Mouse (Mus musculus): Measurements from ENCODE around the gene Spg21. TPM values are rescaled to one million over a fixed set of nuclear protein-coding genes. Genes with fewer than 3 reads are reported as not detected.

Gene Spg21
- polyA plus RNA-seq, 1 experiment, result 34.3 TPM

GRCm38 (mm10) chr9:65520505-65520876 is 59.7 kb downstream of the Spg21 start:
- TF ChIP-seq POLR2A (IDR thresholded peaks at IDR 0.05; ENCODE audit: low read depth, low read length) (no peak), CTCF (conservative IDR thresholded peaks at IDR 0.05; ENCODE audit: insufficient read depth, insufficient read length, low read depth, low read length) (no peak)
- DNase-seq, result no peak
- WGBS, result 19% methylated on average over 11 of the region's 11 CpGs
- no peaks in the 10 kb centered on the region for H3K4me1 ChIP-seq (ENCODE audit: control insufficient read depth, insufficient read depth, low read length)
- H3K36me3 ChIP-seq (ENCODE audit: control insufficient read depth, insufficient read depth, low read length), result no peaks in the 10 kb centered on the region
- no peak overlapping the region for H3K27ac ChIP-seq (ENCODE audit: insufficient read depth, low read depth, low read length)
- H3K4me3 ChIP-seq (ENCODE audit: insufficient read depth, low read depth, low read length), result no peak overlapping the region
- no peaks in the 10 kb centered on the region; the same call in 1 of the 2 replicates for H3K27me3 ChIP-seq (replicated peaks; ENCODE audit: control insufficient read depth, insufficient read depth, low read length)

- Histone ChIP-seq H3K27me3 (replicated peaks; ENCODE audit: control insufficient read depth, insufficient read depth, low read length) (no peaks in the 10 kb centered on the region; the same call in 1 of the 2 replicates), H3K4me3 (ENCODE audit: insufficient read depth, low read depth, low read length) (no peak overlapping the region), H3K36me3 (ENCODE audit: control insufficient read depth, insufficient read depth, low read length) (no peaks in the 10 kb centered on the region), H3K4me1 (ENCODE audit: control insufficient read depth, insufficient read depth, low read length) (no peaks in the 10 kb centered on the region), H3K27ac (ENCODE audit: insufficient read depth, low read depth, low read length) (no peak overlapping the region)
- DNase-seq, result peak; percentile 88
- TF ChIP-seq POLR2A (IDR thresholded peaks at IDR 0.05; ENCODE audit: low read depth, low read length), result no peak
- TF ChIP-seq CTCF (conservative IDR thresholded peaks at IDR 0.05; ENCODE audit: insufficient read depth, insufficient read length, low read depth, low read length), result peak; percentile 98
- 24% methylated on average over 14 of the region's 14 CpGs for WGBS
These were observed 63.0 kb downstream of the Spg21 start for GRCm38 (mm10) chr9:65523611-65524364.

- Histone ChIP-seq H3K27ac (ENCODE audit: insufficient read depth, low read depth, low read length) (no peak overlapping the region), H3K27me3 (replicated peaks; ENCODE audit: control insufficient read depth, insufficient read depth, low read length) (no peaks in the 10 kb centered on the region), H3K36me3 (ENCODE audit: control insufficient read depth, insufficient read depth, low read length) (no peaks in the 10 kb centered on the region), H3K4me3 (ENCODE audit: insufficient read depth, low read depth, low read length) (no peak overlapping the region), H3K4me1 (ENCODE audit: control insufficient read depth, insufficient read depth, low read length) (no peaks in the 10 kb centered on the region)
- TF ChIP-seq CTCF (conservative IDR thresholded peaks at IDR 0.05; ENCODE audit: insufficient read depth, insufficient read length, low read depth, low read length), result no peak
- TF ChIP-seq POLR2A (IDR thresholded peaks at IDR 0.05; ENCODE audit: low read depth, low read length), result no peak
- WGBS, result 83% methylated on average over 10 of the region's 10 CpGs
- DNase-seq, result no peak
These were observed 64.9 kb downstream of the Spg21 start for GRCm38 (mm10) chr9:65525445-65526195.

- no peaks in the 10 kb centered on the region for H3K36me3 ChIP-seq (ENCODE audit: control insufficient read depth, insufficient read depth, low read length)
- H3K27me3 ChIP-seq (replicated peaks; ENCODE audit: control insufficient read depth, insufficient read depth, low read length), result no peaks in the 10 kb centered on the region
- DNase-seq, result no peak
- no peak overlapping the region for H3K27ac ChIP-seq (ENCODE audit: insufficient read depth, low read depth, low read length)
- TF ChIP-seq POLR2A (IDR thresholded peaks at IDR 0.05; ENCODE audit: low read depth, low read length), result no peak
- no peak for TF ChIP-seq CTCF (conservative IDR thresholded peaks at IDR 0.05; ENCODE audit: insufficient read depth, insufficient read length, low read depth, low read length)
- WGBS, result 77% methylated on average over 6 of the region's 6 CpGs
- no peak overlapping the region for H3K4me3 ChIP-seq (ENCODE audit: insufficient read depth, low read depth, low read length)
- H3K4me1 ChIP-seq (ENCODE audit: control insufficient read depth, insufficient read depth, low read length), result no peaks in the 10 kb centered on the region
These were observed 67.8 kb downstream of the Spg21 start for GRCm38 (mm10) chr9:65528417-65529038.

GRCm38 (mm10) chr9:65529659-65530058 is 68.9 kb downstream of the Spg21 start:
- no peaks in the 10 kb centered on the region for H3K27me3 ChIP-seq (replicated peaks; ENCODE audit: control insufficient read depth, insufficient read depth, low read length)
- no peak overlapping the region for H3K4me3 ChIP-seq (ENCODE audit: insufficient read depth, low read depth, low read length)
- H3K4me1 ChIP-seq (ENCODE audit: control insufficient read depth, insufficient read depth, low read length), result no peaks in the 10 kb centered on the region
- TF ChIP-seq CTCF (conservative IDR thresholded peaks at IDR 0.05; ENCODE audit: insufficient read depth, insufficient read length, low read depth, low read length) (no peak), POLR2A (IDR thresholded peaks at IDR 0.05; ENCODE audit: low read depth, low read length) (no peak)
- no peak overlapping the region for H3K27ac ChIP-seq (ENCODE audit: insufficient read depth, low read depth, low read length)
- DNase-seq, result no peak
- WGBS, result 79% methylated on average over 8 of the region's 8 CpGs
- H3K36me3 ChIP-seq (ENCODE audit: control insufficient read depth, insufficient read depth, low read length), result no peaks in the 10 kb centered on the region

- DNase-seq, result no peak
- H3K36me3 ChIP-seq (ENCODE audit: control insufficient read depth, insufficient read depth, low read length), result no peaks in the 10 kb centered on the region
- H3K4me1 ChIP-seq (ENCODE audit: control insufficient read depth, insufficient read depth, low read length), result no peaks in the 10 kb centered on the region
- H3K4me3 ChIP-seq (ENCODE audit: insufficient read depth, low read depth, low read length), result no peak overlapping the region
- no peak overlapping the region for H3K27ac ChIP-seq (ENCODE audit: insufficient read depth, low read depth, low read length)
- 79% methylated on average over 5 of the region's 5 CpGs for WGBS
- TF ChIP-seq CTCF (conservative IDR thresholded peaks at IDR 0.05; ENCODE audit: insufficient read depth, insufficient read length, low read depth, low read length), result no peak
- no peak for TF ChIP-seq POLR2A (IDR thresholded peaks at IDR 0.05; ENCODE audit: low read depth, low read length)
- H3K27me3 ChIP-seq (replicated peaks; ENCODE audit: control insufficient read depth, insufficient read depth, low read length), result no peaks in the 10 kb centered on the region
These were observed 70.5 kb downstream of the Spg21 start for GRCm38 (mm10) chr9:65531283-65531682.

- H3K36me3 ChIP-seq (ENCODE audit: control insufficient read depth, insufficient read depth, low read length), result no peaks in the 10 kb centered on the region
- H3K4me3 ChIP-seq (ENCODE audit: insufficient read depth, low read depth, low read length), result no peak overlapping the region
- TF ChIP-seq CTCF (conservative IDR thresholded peaks at IDR 0.05; ENCODE audit: insufficient read depth, insufficient read length, low read depth, low read length), result no peak
- TF ChIP-seq POLR2A (IDR thresholded peaks at IDR 0.05; ENCODE audit: low read depth, low read length), result no peak
- no peaks in the 10 kb centered on the region for H3K4me1 ChIP-seq (ENCODE audit: control insufficient read depth, insufficient read depth, low read length)
- no peaks in the 10 kb centered on the region for H3K27me3 ChIP-seq (replicated peaks; ENCODE audit: control insufficient read depth, insufficient read depth, low read length)
- 63% methylated on average over 8 of the region's 8 CpGs for WGBS
- H3K27ac ChIP-seq (ENCODE audit: insufficient read depth, low read depth, low read length), result no peak overlapping the region
- DNase-seq, result no peak
These were observed 72.2 kb downstream of the Spg21 start for GRCm38 (mm10) chr9:65532986-65533385.
